Mouse (Mus musculus): Measurements from ENCODE around the gene Tmem168.

The Tmem168 gene

DNA sequence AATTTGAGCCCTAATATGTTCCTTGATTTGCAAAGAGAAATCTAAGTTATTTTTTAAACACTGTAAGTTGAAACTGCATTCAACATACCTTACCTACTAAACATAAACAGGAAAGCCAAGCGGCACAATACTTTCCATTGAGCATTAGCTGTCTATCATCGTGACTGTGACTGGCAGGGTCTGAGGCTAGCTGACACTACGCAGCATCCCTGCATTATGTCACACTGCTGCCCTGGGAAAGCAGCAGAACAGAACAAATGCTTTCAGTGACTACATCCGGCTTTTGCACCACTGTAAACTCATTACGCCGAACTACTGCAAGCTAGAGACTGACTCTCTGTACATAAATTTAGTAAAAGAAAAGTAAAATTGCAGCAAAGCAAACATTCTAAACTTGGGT is 23.1 kb downstream of the Tmem168 start:
- DNase-seq, result no peak

DNA sequence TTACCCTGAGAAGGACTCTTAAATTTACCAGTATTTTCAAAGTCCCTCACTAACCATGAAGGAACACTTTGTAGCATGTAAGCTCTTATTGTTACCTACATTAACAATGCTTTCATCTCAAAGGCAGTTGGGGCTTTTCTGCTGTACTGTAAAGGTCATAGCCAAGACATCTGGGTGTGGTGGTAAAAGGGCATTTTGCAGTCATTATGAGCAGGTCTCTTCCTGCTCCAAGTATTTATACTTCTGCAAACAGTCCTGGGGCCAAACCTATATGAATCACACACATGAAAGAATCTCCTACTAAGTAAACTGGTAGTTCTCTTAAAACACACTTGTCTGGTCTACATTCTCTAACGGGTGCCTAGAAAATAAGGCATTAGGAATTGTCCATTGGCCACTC is 25.8 kb downstream of the Tmem168 start:
- DNase-seq, result no peak

DNA sequence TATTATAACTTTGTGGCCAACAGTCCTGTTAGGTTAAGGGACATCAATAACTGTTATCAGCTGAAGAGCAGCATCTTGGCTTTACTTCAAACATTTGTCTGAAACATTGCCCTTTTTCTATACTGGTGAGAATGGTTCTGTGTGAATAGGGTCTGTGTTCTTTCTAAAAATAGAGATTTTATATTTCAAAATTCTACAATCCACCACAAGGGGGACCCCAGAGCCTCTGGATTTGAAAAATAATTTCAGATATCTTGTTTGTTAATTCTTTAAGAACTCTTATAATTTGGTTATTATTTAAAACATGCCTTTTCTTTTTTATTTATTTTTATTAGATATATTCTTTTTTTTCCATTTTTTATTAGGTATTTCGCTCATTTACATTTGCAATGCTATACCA is 42.2 kb downstream of the Tmem168 start:
- DNase-seq, result no peak

DNA sequence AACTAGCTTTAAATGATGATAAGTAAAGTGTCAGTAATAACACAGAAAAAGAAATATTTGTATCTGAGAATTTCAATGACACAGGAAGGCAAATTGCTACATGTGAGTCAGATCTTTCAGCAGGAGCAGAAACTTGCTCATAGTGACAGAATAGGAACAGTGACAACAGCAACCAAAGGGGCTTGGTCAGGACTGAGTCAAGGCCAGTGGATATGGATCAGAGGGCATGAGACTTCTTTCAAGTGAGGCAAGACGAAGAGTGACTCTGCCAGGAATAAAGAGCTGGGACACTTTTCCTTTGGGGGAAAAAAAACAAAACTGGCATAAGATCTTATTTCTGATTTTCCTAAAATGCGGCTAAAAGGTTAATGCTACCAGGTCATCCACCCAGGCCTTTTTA is 52.6 kb downstream of the Tmem168 start:
- DNase-seq, result no peak

DNA sequence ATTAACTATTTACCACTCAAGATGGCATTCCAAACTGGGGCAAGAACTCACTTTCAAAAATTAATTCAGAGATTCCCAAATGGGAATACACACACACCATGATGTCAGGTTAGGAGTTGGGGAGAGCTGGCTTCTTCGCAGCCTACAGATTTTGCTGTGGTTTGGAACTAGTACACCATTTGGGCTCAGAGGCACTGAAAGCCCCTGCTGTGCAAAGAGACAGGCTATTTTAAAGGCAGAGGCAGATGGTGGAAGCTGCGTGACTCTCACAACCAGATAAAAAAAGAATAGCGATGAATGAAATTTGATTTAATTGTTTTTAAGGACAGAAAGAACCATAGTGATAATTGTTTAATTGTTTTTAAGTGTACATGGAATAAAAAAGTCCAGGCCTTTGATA is 66.1 kb downstream of the Tmem168 start:
- no peak for DNase-seq

DNA sequence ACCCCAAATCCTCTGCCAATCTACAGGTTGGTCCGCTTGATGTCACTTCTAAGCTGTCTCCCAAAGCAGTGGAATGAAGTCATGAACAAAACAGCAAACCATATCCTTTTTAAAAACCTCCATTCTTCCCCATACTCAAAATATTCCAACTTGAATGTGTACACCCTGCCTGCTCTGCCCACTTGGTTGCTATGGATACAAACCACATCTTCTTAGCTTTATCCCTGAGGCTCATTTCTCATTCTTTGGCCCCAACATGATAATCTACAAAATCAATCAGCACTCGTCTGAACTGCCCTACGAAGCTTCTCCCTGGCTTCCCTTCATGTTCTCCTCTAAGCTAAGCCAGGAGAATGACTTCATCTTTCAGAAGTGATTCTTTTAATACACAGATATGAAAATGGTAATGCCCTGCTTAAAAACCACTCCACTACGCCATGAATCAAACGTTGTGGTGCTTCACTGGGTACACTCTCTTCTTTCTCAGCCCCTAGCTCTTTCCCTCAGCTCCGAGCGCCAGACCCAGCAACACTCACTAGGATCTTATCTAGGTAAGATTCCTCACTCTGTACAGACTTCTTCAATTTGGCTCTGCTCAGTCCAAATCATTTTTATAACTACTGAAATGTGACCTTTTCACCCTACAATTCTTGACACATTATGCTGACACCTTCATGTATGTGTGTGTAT is 70.5 kb downstream of the Tmem168 start:
- no peak for DNase-seq
